Mouse (Mus musculus) retina, embryonic 14.5 days (tissue): ENCODE measurements around the gene Gm20458.

Experiments used
- DNase-seq: peaks from one replicate; pipeline ENCODE4 v3.0.0-alpha.2; 2015; ENCODE audit warnings: low spot score

Gene Gm20458

DNA sequence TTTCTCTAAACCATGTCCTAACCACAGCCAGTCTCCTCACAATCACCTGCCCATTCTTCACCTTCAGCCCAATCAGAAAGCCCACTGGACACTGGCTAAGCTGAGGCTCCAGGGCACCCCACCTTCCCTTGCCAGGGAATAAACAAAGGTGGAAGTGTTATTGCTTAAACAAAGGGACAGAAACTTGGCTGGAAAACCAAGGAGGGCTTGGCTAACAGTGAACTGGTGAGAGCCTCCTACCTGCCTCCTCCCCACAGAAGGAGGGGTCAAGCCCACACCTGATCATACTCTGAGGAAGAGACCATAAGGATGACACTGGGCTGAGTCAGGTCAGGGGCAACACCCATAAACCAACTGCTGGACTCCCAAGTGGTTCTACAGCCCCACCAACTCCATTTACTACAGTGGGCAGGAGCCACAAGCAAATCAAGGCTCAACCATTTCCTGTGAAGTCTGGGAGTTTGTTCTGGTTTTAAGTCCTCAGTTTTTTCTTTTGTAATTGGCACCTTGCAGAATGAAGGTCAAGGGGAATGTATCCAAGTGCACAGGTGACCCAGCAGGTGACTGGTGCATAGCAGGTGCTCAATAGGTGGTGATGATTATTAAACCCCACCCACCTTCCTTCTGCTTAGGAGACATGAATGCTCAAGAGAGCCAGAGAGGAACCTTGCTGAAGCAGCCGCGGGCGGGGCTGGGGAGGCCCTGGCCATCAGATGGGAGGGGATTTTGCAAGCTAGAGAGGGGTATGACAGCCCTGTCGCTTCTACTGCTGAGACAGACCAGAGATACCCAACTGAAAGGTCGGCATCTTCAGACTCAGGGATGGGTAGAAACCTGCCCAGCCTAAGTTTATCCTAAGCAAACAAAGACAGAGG is 25.3 kb upstream of the Gm20458 start:
- no peak for DNase-seq

GRCm38 (mm10) chr2:164436215-164436913 is 24.4 kb upstream of the Gm20458 start:
- no peak for DNase-seq

DNA sequence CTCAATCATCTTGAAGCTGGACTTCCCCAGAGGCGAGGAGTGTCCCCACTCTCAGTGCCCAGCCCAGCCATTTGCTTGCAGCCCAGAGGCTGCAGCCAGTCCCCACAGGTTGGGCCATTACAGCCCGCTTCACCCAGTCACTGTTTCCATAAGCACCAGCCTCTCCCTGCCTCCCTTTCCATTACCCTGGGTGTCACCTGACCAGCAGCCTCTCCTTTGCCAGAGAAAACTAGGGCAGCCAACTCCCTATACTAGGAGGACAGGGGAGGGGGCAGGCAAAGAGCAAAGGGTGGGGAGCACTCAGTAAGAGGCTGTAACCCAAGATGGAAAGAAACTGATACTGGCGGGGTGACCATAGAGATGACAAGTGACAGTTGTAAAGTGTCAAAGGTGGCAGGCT is 23.8 kb upstream of the Gm20458 start:
- DNase-seq = no peak

GRCm38 (mm10) chr2:164437710-164438109 is 23.1 kb upstream of the Gm20458 start:
- DNase-seq = no peak

DNA sequence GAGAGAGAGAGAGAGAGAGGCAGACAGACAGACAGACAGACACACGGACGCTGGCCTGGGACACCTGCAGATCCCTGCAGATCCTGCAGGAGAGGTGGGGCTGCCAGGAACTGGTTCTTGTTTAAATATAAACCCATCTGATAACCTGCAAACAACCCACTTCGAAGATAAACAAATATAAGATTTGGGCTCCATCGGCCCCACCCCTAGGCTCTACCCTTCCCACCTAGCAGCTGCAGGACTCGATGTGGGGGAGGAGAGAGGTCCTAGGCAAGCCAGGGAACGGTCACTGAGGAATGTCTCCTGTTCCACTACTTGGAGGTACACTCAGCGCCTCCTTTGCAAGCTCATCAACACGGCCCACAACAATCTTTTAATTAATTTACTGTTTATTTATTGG is 22.5 kb upstream of the Gm20458 start:
- DNase-seq = no peak

DNA sequence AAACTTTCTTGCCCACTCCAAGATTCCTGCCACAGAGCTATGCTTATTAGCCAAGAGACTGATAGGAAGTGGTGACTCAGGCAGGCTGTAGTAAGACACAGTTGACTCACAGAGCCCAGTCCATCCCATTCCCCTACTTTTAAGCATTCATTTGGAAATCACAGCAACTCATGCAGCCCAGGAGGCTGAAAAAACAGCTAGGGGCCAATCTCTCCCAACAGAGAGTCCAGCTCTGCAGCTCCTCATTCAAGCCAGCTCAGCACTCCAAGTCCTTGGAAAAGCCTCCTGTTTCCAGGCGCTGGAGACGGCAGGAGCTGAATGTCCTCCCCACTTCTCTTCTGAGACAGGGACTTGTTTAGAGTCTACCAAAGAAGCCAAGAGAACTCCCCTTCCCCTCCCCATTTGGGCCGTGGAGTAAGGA is 21.8 kb upstream of the Gm20458 start:
- DNase-seq = no peak

DNA sequence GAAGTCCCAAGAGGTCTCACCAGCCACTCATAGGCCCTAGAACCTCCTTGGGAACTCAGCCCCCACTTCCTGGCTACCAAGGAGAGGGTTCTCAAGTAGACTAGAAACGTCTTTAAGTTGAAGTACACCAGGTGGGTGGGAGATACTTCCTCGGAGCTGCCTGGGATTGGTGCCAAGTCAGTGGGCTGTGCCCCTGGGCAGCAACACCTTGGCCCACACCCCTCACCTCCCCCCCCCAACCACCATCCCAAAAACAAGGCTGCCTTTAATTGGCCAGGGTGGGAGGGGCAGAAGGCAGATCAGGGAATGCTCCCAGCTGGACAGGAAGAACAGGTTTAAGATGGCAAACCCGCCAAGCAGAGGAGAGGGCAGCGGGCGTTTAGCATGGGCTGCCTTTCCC is 20.5 kb upstream of the Gm20458 start:
- DNase-seq = no peak

- DNase-seq = no peak
Observed at GRCm38 (mm10) chr2:164441155-164441554, 19.6 kb upstream of the Gm20458 start.

- DNase-seq = no peak
Observed at GRCm38 (mm10) chr2:164441731-164442130, 19.0 kb upstream of the Gm20458 start.

- DNase-seq = no peak
Observed at GRCm38 (mm10) chr2:164442315-164443050, 18.3 kb upstream of the Gm20458 start.

DNA sequence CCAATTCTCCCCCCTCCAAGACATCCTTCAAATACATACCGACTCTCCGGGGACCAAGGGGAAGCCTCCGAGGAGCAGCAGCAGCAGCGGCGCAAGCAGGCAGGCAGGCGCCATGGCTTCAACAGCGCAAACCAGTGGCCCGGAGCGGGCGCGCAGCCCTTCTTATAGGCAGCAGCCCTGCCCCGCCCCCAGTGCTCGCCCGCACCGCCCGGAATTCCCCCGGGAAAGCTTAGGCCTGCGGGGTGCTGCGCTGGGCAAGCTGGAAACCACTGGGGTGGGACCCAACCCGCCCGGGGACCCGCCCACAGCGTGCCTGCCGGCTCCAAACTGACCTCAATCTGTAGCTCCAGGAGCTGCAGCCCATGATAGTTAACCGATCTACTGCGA is 17.7 kb upstream of the Gm20458 start:
- DNase-seq = peak; percentile 89

GRCm38 (mm10) chr2:164443460-164444000 is 17.2 kb upstream of the Gm20458 start, which contains the start of gene Sdc4:
TSS of gene Sdc4 (minus strand) at chr2:164443887.
- DNase-seq = no peak

GRCm38 (mm10) chr2:164444701-164445100 is 16.1 kb upstream of the Gm20458 start:
- DNase-seq = no peak

GRCm38 (mm10) chr2:164445399-164446085 is 15.2 kb upstream of the Gm20458 start:
- DNase-seq = no peak

DNA sequence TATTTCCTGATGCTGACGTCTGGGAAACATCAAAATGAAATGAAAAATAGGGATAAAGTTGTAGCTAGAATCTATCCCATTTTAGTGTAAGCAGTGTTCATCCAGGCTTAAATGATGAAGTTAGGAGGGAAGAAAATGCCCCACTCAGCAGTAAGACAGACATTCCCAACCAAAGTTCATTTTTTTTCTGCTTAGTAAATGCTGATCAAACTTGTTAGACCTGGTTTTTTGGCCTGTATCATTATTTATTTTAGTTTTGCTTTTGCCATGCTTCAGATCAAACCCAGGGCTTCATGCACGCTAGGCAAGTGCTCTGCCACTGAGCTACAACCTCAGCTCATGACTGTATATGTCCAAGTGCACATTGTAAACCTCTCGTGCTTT is 14.7 kb upstream of the Gm20458 start:
- DNase-seq = no peak

DNA sequence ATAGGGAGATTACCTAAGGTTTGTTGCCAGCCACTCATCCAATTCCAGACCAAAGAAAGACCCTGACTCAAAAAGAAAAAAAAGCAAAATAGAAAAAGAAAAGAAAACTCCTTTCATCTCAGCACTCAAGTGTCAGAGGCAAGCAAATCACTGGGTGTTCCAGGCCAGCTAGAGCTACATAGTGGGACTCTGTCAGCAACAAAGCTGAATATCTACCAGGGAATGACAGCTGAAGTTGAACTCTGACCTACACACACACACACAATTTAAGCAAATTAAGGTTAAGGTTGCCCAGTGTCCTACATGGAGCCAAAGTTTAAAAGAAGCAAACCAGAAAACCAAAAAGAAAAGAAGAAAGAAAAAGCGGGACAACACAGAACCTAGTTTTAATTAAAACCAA is 12.6 kb upstream of the Gm20458 start:
- no peak for DNase-seq

GRCm38 (mm10) chr2:164448921-164449320 is 11.8 kb upstream of the Gm20458 start:
- no peak for DNase-seq

DNA sequence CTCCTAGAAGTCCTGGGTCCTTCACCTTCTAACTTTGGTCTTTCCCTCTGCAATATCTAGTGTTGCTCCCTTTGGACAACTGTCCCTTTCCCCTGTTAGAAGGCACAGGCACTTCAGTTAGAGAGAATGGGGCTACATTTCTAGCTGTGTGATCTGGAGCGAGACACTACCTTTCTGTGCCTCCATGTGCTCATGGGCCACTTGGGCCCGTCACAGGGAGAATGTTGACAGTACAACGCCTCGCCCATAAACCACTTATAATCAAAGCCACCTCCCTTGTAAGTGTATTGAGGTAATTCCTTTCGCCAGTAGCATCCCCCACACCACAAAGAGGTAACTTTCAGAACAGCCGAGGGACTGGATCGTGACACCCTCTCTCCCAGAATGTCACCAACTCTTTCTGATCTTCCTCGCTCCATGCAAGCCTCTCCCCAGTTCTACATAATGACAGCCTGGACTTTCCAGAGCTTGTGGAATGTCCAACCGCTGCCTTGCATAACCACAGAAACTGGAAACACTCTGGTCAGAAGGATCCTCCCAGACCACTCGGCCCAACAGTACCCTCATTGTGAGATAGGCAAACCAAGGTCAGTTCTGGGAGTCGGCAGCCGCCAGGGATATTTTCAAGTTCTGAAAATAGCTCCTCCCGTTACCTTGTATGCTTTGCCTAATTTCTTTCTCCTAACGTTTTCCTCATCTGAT is 11.3 kb upstream of the Gm20458 start:
- DNase-seq = no peak

DNA sequence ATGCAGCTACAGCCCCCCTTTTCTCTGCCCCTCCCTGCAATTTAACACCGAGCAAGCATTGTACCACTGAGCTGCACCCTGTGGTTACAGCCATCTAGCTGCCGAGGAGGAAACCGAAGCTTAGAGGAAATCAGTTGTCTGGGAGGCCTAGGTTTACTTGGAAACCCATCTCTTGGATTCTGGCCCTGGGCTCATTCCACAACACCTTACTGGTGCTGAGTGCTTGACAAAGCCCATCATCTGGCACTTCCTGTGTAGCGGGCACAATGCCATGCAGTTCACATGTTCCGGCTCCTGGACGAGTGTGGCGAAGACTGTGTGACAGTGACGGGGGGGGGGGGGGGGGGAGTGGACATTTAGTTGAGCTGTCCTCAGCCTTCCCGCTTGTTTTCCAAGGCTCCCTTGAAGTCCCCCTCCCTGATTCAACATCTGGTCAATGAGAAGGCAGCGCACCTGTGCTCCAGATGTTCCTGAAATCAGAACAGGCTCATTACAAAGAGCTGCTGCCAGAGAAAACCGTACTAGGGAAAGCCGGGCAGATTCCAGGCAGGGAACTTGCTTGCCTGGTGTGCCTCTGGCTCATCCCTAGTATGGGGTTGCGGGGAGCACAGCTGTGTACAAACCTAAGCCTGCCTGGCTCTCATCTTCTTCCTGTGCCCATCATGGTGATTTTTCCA is 8.6 kb upstream of the Gm20458 start:
- DNase-seq = no peak

GRCm38 (mm10) chr2:164453047-164453757 is 7.6 kb upstream of the Gm20458 start:
- DNase-seq = no peak
